Mouse (Mus musculus): ENCODE results near the gene Gm5447. TPM values are rescaled to one million over a fixed set of nuclear protein-coding genes. Genes with fewer than 3 reads are reported as not detected.
A peak's percentile ranks its signal among the peaks of the same experiment; 100 is the strongest.

The Gm5447 gene
- polyA plus RNA-seq, 1 experiment from 2014 or later = not detected

GRCm38 (mm10) chr13:30987686-30988085 lies 13.7 kb downstream of the Gm5447 start:
- Histone ChIP-seq H3K4me2 (replicated peaks; ENCODE audit: low read depth) (no peak overlapping the region), H3K27ac (replicated peaks) (no peak overlapping the region), H3K9me3 (ENCODE audit: control insufficient read depth, low read length) (no peaks in the 10 kb centered on the region), H3K27me3 (ENCODE audit: control insufficient read depth, insufficient read depth, low read length) (no peaks in the 10 kb centered on the region), H3K9ac (ENCODE audit: low read length) (no peak overlapping the region), H3K4me3 (ENCODE audit: low read depth, low read length) (no peak overlapping the region), H3K4me1 (replicated peaks; ENCODE audit: control insufficient read depth, insufficient read depth) (no peaks in the 10 kb centered on the region), H3K36me3 (ENCODE audit: control insufficient read depth, insufficient read depth, low read length) (no peaks in the 10 kb centered on the region)
- WGBS = 78% methylated on average over 2 of the region's 2 CpGs
- TF ChIP-seq CTCF (IDR thresholded peaks at IDR 0.05; ENCODE audit: low read depth) (no peak), EP300 (optimal IDR thresholded peaks at IDR 0.05) (no peak)
- DNase-seq (ENCODE audit: low spot score) (no peak), ATAC-seq (ENCODE audit: low FRiP score, low TSS enrichment) (no peak)

GRCm38 (mm10) chr13:30989710-30990109 lies 15.7 kb downstream of the Gm5447 start:
- WGBS = 66% methylated on average over 10 of the region's 10 CpGs
- H3K4me2 ChIP-seq (replicated peaks; ENCODE audit: low read depth) = 0 out of 2 replicates have a peak overlapping the region, but pooled peaks have one; percentile 8

GRCm38 (mm10) chr13:30990233-30990632 lies 16.2 kb downstream of the Gm5447 start:
- H3K9me3 ChIP-seq (ENCODE audit: control insufficient read depth, low read length) = no peaks in the 10 kb centered on the region
- H3K36me3 ChIP-seq (ENCODE audit: control insufficient read depth, insufficient read depth, low read length) = no peaks in the 10 kb centered on the region
- DNase-seq (ENCODE audit: low spot score) (no peak), ATAC-seq (ENCODE audit: low FRiP score, low TSS enrichment) (peak; percentile 66; the same call in 1 of the 2 replicates)
- 17% methylated on average over 9 of the region's 9 CpGs for WGBS
- no peak overlapping the region for H3K4me3 ChIP-seq (ENCODE audit: low read depth, low read length)
- no peak overlapping the region for H3K27ac ChIP-seq (replicated peaks)
- H3K4me1 ChIP-seq (replicated peaks; ENCODE audit: control insufficient read depth, insufficient read depth) = no peaks in the 10 kb centered on the region
- H3K9ac ChIP-seq (ENCODE audit: low read length) = no peak overlapping the region
- no peak for TF ChIP-seq EP300 (optimal IDR thresholded peaks at IDR 0.05)
- TF ChIP-seq CTCF (IDR thresholded peaks at IDR 0.05; ENCODE audit: low read depth) = no peak
- no peak overlapping the region for H3K4me2 ChIP-seq (replicated peaks; ENCODE audit: low read depth)
- H3K27me3 ChIP-seq (ENCODE audit: control insufficient read depth, insufficient read depth, low read length) = no peaks in the 10 kb centered on the region

More at GRCm38 (mm10) chr13:30989710-30990109, 15.7 kb downstream of the Gm5447 start:
- Histone ChIP-seq H3K27me3 (ENCODE audit: control insufficient read depth, insufficient read depth, low read length) (no peaks in the 10 kb centered on the region), H3K4me3 (ENCODE audit: low read depth, low read length) (no peak overlapping the region), H3K27ac (replicated peaks) (no peak overlapping the region), H3K4me1 (replicated peaks; ENCODE audit: control insufficient read depth, insufficient read depth) (no peaks in the 10 kb centered on the region), H3K36me3 (ENCODE audit: control insufficient read depth, insufficient read depth, low read length) (no peaks in the 10 kb centered on the region), H3K9ac (ENCODE audit: low read length) (no peak overlapping the region), H3K9me3 (ENCODE audit: control insufficient read depth, low read length) (no peaks in the 10 kb centered on the region)
- TF ChIP-seq CTCF (IDR thresholded peaks at IDR 0.05; ENCODE audit: low read depth) = no peak
- TF ChIP-seq EP300 (optimal IDR thresholded peaks at IDR 0.05) = no peak
- DNase-seq (ENCODE audit: low spot score) = no peak
- peak; percentile 13; the same call in 1 of the 2 replicates for ATAC-seq (ENCODE audit: low FRiP score, low TSS enrichment)

- TF ChIP-seq EP300 (optimal IDR thresholded peaks at IDR 0.05) (no peak), CTCF (IDR thresholded peaks at IDR 0.05; ENCODE audit: low read depth) (peak; percentile 85)
- Histone ChIP-seq H3K4me2 (replicated peaks; ENCODE audit: low read depth) (no peak overlapping the region), H3K4me3 (ENCODE audit: low read depth, low read length) (no peak overlapping the region), H3K27me3 (ENCODE audit: control insufficient read depth, insufficient read depth, low read length) (no peaks in the 10 kb centered on the region), H3K9ac (ENCODE audit: low read length) (no peak overlapping the region), H3K9me3 (ENCODE audit: control insufficient read depth, low read length) (no peaks in the 10 kb centered on the region), H3K27ac (replicated peaks) (no peak overlapping the region), H3K4me1 (replicated peaks; ENCODE audit: control insufficient read depth, insufficient read depth) (no peaks in the 10 kb centered on the region), H3K36me3 (ENCODE audit: control insufficient read depth, insufficient read depth, low read length) (no peaks in the 10 kb centered on the region)
- DNase-seq (ENCODE audit: low spot score) = peak; percentile 54
- 33% methylated on average over 3 of the region's 3 CpGs for WGBS
- ATAC-seq (ENCODE audit: low FRiP score, low TSS enrichment) = no peak
These were observed 19.8 kb downstream of the Gm5447 start for GRCm38 (mm10) chr13:30993819-30994218.

GRCm38 (mm10) chr13:30994249-30994858 lies 20.4 kb downstream of the Gm5447 start:
- Histone ChIP-seq H3K9me3 (ENCODE audit: control insufficient read depth, low read length) (no peaks in the 10 kb centered on the region), H3K36me3 (ENCODE audit: control insufficient read depth, insufficient read depth, low read length) (no peaks in the 10 kb centered on the region), H3K4me1 (replicated peaks; ENCODE audit: control insufficient read depth, insufficient read depth) (no peaks in the 10 kb centered on the region), H3K9ac (ENCODE audit: low read length) (no peak overlapping the region), H3K4me3 (ENCODE audit: low read depth, low read length) (no peak overlapping the region), H3K27me3 (ENCODE audit: control insufficient read depth, insufficient read depth, low read length) (no peaks in the 10 kb centered on the region), H3K4me2 (replicated peaks; ENCODE audit: low read depth) (no peak overlapping the region), H3K27ac (replicated peaks) (no peak overlapping the region)
- ATAC-seq (ENCODE audit: low FRiP score, low TSS enrichment) (no peak), DNase-seq (ENCODE audit: low spot score) (no peak)
- WGBS = 69% methylated on average over 6 of the region's 6 CpGs
- TF ChIP-seq EP300 (optimal IDR thresholded peaks at IDR 0.05) (no peak), CTCF (IDR thresholded peaks at IDR 0.05; ENCODE audit: low read depth) (no peak)

- no peak overlapping the region for H3K4me3 ChIP-seq (ENCODE audit: low read depth, low read length)
These were observed 23.7 kb downstream of the Gm5447 start for GRCm38 (mm10) chr13:30997526-30998253.

More at GRCm38 (mm10) chr13:30997526-30998253, 23.7 kb downstream of the Gm5447 start:
- Histone ChIP-seq H3K9me3 (ENCODE audit: control insufficient read depth, low read length) (no peaks in the 10 kb centered on the region), H3K4me1 (replicated peaks; ENCODE audit: control insufficient read depth, insufficient read depth) (no peaks in the 10 kb centered on the region), H3K36me3 (ENCODE audit: control insufficient read depth, insufficient read depth, low read length) (no peaks in the 10 kb centered on the region), H3K9ac (ENCODE audit: low read length) (no peak overlapping the region), H3K4me2 (replicated peaks; ENCODE audit: low read depth) (no peak overlapping the region), H3K27me3 (ENCODE audit: control insufficient read depth, insufficient read depth, low read length) (no peaks in the 10 kb centered on the region), H3K27ac (replicated peaks) (no peak overlapping the region)
- ATAC-seq (ENCODE audit: low FRiP score, low TSS enrichment) = no peak
- 81% methylated on average over 8 of the region's 8 CpGs for WGBS
- TF ChIP-seq CTCF (IDR thresholded peaks at IDR 0.05; ENCODE audit: low read depth) (no peak), EP300 (optimal IDR thresholded peaks at IDR 0.05) (no peak)
- DNase-seq (ENCODE audit: low spot score) = no peak

All from stomach, postnatal 0 days (tissue).